Mouse (Mus musculus): ENCODE data around the gene Rom1.
"Not testable (repeated sequence)": the region's sequence is repeated elsewhere in the genome, so short reads cannot be mapped to it uniquely, and the experiment has no call there.

Rom1 gene

GRCm38 (mm10) chr19:8896231-8896630 is 32.9 kb downstream of the Rom1 start:
- not testable (repeated sequence) for DNase-seq

GRCm38 (mm10) chr19:8895397-8895960 is 33.7 kb downstream of the Rom1 start:
- DNase-seq, result peak; percentile 24 to 25

GRCm38 (mm10) chr19:8892829-8893766 is 36.1 kb downstream of the Rom1 start, which contains the start of gene Ints5:
Gene Ints5 (plus strand): TSS chr19:8893005.
- peak; percentile 89 to 92 for DNase-seq

GRCm38 (mm10) chr19:8888511-8889385 is 40.4 kb downstream of the Rom1 start, which contains the start of the genes 1810009A15Rik and Gm49416:
Gene 1810009A15Rik (plus strand): TSS chr19:8888853.
Gene Gm49416 (plus strand): TSS chr19:8888926.
- DNase-seq, result peak; percentile 98 to 99

- DNase-seq, result no peak
Observed at GRCm38 (mm10) chr19:8887585-8888463, 41.3 kb downstream of the Rom1 start.

- DNase-seq, result no peak
Observed at GRCm38 (mm10) chr19:8886916-8887584, 42.1 kb downstream of the Rom1 start.

GRCm38 (mm10) chr19:8883616-8884015 is 45.5 kb downstream of the Rom1 start, which contains the start of the genes Lbhd1 and Gm49403:
Gene Lbhd1 (plus strand): TSS chr19:8883732.
Gene Gm49403 (plus strand): TSS chr19:8883930.
- DNase-seq, result no peak

- no peak for DNase-seq
Observed at GRCm38 (mm10) chr19:8881034-8881392, 48.1 kb downstream of the Rom1 start.

- DNase-seq, result peak; percentile 93
Observed at GRCm38 (mm10) chr19:8880311-8881033, 48.7 kb downstream of the Rom1 start, which contains the start of gene Uqcc3. Gene Uqcc3 (minus strand): TSS chr19:8880923.

Measured in cerebellum, postnatal 10 days (tissue).